Comparison of ENCODE assay signal across 1 mouse cellular context in the genomic region with DNA sequence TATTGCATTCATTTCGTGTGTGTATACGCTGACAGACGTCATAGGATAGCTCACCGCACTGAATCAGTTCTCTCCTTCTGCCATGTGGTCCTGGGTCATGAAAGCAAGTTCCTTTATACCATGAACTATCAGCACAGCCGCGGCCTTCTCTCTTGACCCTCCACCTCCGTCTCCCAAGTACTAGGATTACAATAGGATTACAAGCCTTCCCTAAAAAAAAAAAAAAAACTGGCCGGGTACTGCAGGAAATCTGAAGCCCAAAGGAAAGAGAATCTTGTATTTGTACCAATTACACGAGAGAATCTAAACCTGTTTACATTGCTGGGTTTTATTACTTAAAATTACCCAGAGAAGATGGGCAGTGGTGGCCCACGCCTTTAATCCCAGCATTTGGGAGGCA.
TF ChIP-seq lines count a peak whose summit lies in the region.

No protein-coding gene starts in this region.

TF ChIP-seq in myocyte, 11 proteins besides CTCF, POLR2A, EP300 and RAD21 (continued from another document):
- no peak for TF ChIP-seq REST (IDR thresholded peaks at IDR 0.05; ENCODE audit: insufficient read depth, insufficient read length)
- TF ChIP-seq USF1 (IDR thresholded peaks at IDR 0.05; ENCODE audit: low read depth) = no peak
- no peak for TF ChIP-seq MAX (IDR thresholded peaks at IDR 0.05; ENCODE audit: low read depth)
- TF ChIP-seq POLR2AphosphoS2 (IDR thresholded peaks at IDR 0.05; ENCODE audit: insufficient read length, low read depth) = no peak
- TF ChIP-seq TCF12 (IDR thresholded peaks at IDR 0.05; ENCODE audit: insufficient read depth, poor library complexity, severe bottlenecking) = no peak
- no peak for TF ChIP-seq SRF (IDR thresholded peaks at IDR 0.05; ENCODE audit: control insufficient read depth, insufficient read length, low read depth)
- no peak for TF ChIP-seq MYOD1 (IDR thresholded peaks at IDR 0.05; ENCODE audit: control insufficient read depth in 1 of 3, insufficient read length in 2 of 3, low read depth in 2 of 3)
- no peak for TF ChIP-seq MYOG (IDR thresholded peaks at IDR 0.05; ENCODE audit: control insufficient read depth in 1 of 3, insufficient read depth in 1 of 3, insufficient read length in 2 of 3, low read depth in 2 of 3)
